ENCODE assay signal across 15 mouse cellular contexts in genomic region chr5:110735606-110736005, GRCm38 (mm10).
"Had no signal": no experiment of that assay in that cellular context is flagged by ENCODE, and none has a peak within 500 bp of the region (broad histone marks: within the 10 kb centered on the region; RNA-seq: fewer than 3 reads in every experiment).

No protein-coding gene starts in this region.

- H3K9ac ChIP-seq: lung, embryonic 14.5 days; midbrain, embryonic 13.5 days; midbrain, embryonic 15.5 days; neural tube, embryonic 12.5 days; stomach, embryonic 15.5 days had no signal

- H3K9me3 ChIP-seq: midbrain, embryonic 13.5 days; midbrain, embryonic 15.5 days; neural tube, embryonic 12.5 days; stomach, embryonic 15.5 days had no signal

- DNase-seq: lung, adult 18-20 months; lung, embryonic 14.5 days; lung, postnatal 10 days; lung, postnatal 36 days; right cerebral cortex, postnatal 14 days; thymus, adult 2 months; thymus, postnatal 25 days; thymus, postnatal 4 days had no signal

- H3K4me2 ChIP-seq: lung, embryonic 14.5 days; midbrain, embryonic 11.5 days; midbrain, embryonic 13.5 days; midbrain, embryonic 15.5 days; neural tube, embryonic 12.5 days; stomach, embryonic 15.5 days had no signal

- H3K4me1 ChIP-seq: midbrain, embryonic 13.5 days; midbrain, embryonic 15.5 days; neural tube, embryonic 12.5 days; stomach, embryonic 15.5 days had no signal

- ATAC-seq: midbrain, embryonic 13.5 days; midbrain, embryonic 15.5 days had no signal

- H3K27ac ChIP-seq: macrophage; midbrain, embryonic 13.5 days; midbrain, embryonic 15.5 days; neural tube, embryonic 12.5 days; stomach, embryonic 15.5 days; stomach, postnatal 0 days had no signal

- H3K4me3 ChIP-seq: midbrain, embryonic 13.5 days; midbrain, embryonic 15.5 days; neural tube, embryonic 12.5 days; stomach, embryonic 15.5 days had no signal

- H3K27me3 ChIP-seq: midbrain, embryonic 13.5 days; midbrain, embryonic 15.5 days; neural tube, embryonic 12.5 days; stomach, embryonic 15.5 days had no signal
